Mouse (Mus musculus) embryonic fibroblast, embryonic 13.5 days (primary cell): ENCODE data around the gene Lrrc4b.

ENCODE experiments used
- CTCF ChIP-seq: IDR thresholded peaks from 2 replicates; pipeline ENCODE4 v1.5.1; 2011; ENCODE audit warnings: mild to moderate bottlenecking, control low read depth, low read length, moderate library complexity, borderline replicate concordance; ENCODE audit not compliant: insufficient read depth
- POLR2A ChIP-seq: IDR thresholded peaks from 2 replicates; pipeline ENCODE4 v1.6.1; 2011; ENCODE audit warnings: low read depth, mild to moderate bottlenecking, control low read depth, low read length, moderate library complexity

DNA sequence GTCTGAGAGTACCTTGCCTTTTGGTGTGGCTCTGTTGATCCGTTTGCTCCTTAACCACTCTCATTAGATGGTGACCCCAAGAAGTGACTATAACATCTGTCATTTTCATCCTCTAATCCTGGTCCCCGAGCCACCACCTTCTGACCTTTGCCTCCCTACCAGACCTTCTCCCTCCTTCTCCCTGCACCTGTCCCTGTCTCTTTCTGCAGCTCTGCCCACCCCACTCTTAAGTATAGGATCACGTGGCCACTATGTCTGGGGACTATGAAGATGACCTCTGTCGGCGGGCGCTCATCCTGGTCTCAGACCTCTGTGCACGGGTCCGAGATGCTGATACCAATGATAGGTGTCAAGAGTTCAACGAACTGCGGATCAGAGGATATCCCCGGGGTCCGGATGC, 43.1 kb upstream of the Lrrc4b start, which contains the start of gene 1700008O03Rik:
- TF ChIP-seq POLR2A (no peak), CTCF (no peak)
